Mouse (Mus musculus): Measurements from ENCODE around the gene Cyp27b1.

DNA sequence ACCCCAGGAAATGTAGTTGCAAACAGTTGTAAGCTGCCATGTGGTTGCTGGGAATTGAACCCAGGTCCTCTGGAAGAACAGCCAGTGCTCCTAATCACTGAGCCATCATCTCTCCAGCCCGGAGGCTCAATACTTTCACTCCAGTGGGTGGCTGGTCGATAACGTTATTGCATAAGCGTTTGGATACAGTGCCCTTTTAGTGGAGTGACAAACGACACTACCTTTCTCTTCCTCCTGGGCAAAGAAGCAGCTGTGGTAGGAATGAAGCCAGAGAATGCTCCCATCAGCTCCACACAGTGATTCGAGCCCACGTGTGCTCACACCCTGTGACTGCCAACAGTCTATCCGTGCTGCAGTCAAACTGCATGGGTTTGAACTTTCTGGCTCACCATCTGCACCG is 23.2 kb downstream of the Cyp27b1 start:
- TF ChIP-seq GATA1 (IDR thresholded peaks at IDR 0.05; ENCODE audit: low read length), result no peak
- TF ChIP-seq TAL1 (IDR thresholded peaks at IDR 0.05; ENCODE audit: low read length), result no peak
